ENCODE assay signal across 26 mouse cellular contexts in the genomic region with DNA sequence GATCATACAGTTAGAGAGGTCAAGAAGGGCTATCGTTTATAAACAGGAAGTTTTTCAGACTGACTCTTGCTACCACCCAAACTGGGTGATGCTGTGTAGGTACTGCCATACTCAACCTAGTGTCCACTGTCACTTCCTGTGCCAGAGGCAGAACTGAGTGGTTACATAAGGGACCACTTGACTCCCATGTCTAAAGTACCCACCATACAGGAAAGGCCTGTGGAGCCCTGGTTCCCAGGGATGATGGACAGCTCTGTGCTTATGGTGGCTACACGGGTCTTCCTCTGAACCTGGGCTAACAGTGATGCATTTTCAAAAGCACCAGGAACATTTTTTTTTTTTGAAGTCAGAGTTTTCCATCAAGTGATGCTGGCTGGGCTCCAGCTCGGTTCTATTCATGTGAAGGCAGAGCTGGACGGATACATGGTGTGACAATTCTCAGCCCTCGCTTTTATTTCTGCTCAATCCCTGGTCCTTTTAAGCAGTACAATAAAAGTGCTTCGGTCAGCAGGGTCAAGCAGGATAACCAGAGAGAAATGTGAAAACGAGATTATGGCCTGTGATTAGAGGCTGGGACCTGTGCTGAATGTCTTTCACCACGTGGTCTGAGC.
DNase-seq lines count a peak whose midpoint lies in the region; ATAC-seq lines count a peak whose summit lies in the region.
"Had no signal": no experiment of that assay in that cellular context is flagged by ENCODE, and none has a peak within 500 bp of the region (broad histone marks: within the 10 kb centered on the region; RNA-seq: fewer than 3 reads in every experiment).

No protein-coding gene starts in this region.

- WGBS in forebrain, embryonic 13.5 days, result 34% methylated on average over 8 of the region's 8 CpGs
- WGBS in forebrain, embryonic 16.5 days, result 35% methylated on average over 8 of the region's 8 CpGs
- WGBS in hindbrain, embryonic 13.5 days, result 59% methylated on average over 8 of the region's 8 CpGs
- WGBS in hindbrain, embryonic 16.5 days, result 55% methylated on average over 8 of the region's 8 CpGs
- 39% methylated on average over 8 of the region's 8 CpGs for WGBS in midbrain, embryonic 13.5 days
- WGBS in midbrain, embryonic 14.5 days, result 49% methylated on average over 8 of the region's 8 CpGs

- H3K4me2 ChIP-seq in forebrain, embryonic 13.5 days, result no peak overlapping the region
- H3K4me2 ChIP-seq in forebrain, embryonic 16.5 days (ENCODE audit: low read length), result no peak overlapping the region
- H3K4me2 ChIP-seq in hindbrain, embryonic 13.5 days, result no peak overlapping the region
- H3K4me2 ChIP-seq in hindbrain, embryonic 16.5 days (ENCODE audit: low read length), result no peak overlapping the region
- H3K4me2 ChIP-seq in midbrain, embryonic 13.5 days (replicated peaks), result no peak overlapping the region
- no peak overlapping the region for H3K4me2 ChIP-seq in midbrain, embryonic 14.5 days (ENCODE audit: low read length)
- H3K4me2 ChIP-seq: embryonic facial prominence, embryonic 12.5 days; embryonic facial prominence, embryonic 15.5 days; forebrain, embryonic 15.5 days; heart, embryonic 12.5 days; heart, embryonic 15.5 days; hindbrain, embryonic 15.5 days had no signal

- H3K27ac ChIP-seq in forebrain, embryonic 13.5 days, result no peak overlapping the region
- H3K27ac ChIP-seq in forebrain, embryonic 16.5 days (ENCODE audit: low read length), result no peak overlapping the region
- H3K27ac ChIP-seq in hindbrain, embryonic 13.5 days, result no peak overlapping the region
- no peak overlapping the region for H3K27ac ChIP-seq in hindbrain, embryonic 16.5 days (ENCODE audit: low read depth, low read length)
- no peak overlapping the region for H3K27ac ChIP-seq in midbrain, embryonic 13.5 days
- no peak overlapping the region for H3K27ac ChIP-seq in midbrain, embryonic 14.5 days (replicated peaks; ENCODE audit: low read depth, low read length)
- H3K27ac ChIP-seq: embryonic facial prominence, embryonic 12.5 days; embryonic facial prominence, embryonic 15.5 days; forebrain, embryonic 15.5 days; heart, embryonic 15.5 days; hindbrain, embryonic 10.5 days; hindbrain, embryonic 15.5 days had no signal

- no peak overlapping the region for H3K9ac ChIP-seq in forebrain, embryonic 13.5 days
- no peak overlapping the region for H3K9ac ChIP-seq in forebrain, embryonic 16.5 days (replicated peaks; ENCODE audit: low read depth, low read length)
- H3K9ac ChIP-seq in hindbrain, embryonic 13.5 days, result no peak overlapping the region
- H3K9ac ChIP-seq in hindbrain, embryonic 16.5 days (ENCODE audit: low read depth, low read length), result no peak overlapping the region
- H3K9ac ChIP-seq in midbrain, embryonic 13.5 days (replicated peaks), result no peak overlapping the region
- no peak overlapping the region for H3K9ac ChIP-seq in midbrain, embryonic 14.5 days (replicated peaks; ENCODE audit: low read length)
- H3K9ac ChIP-seq: embryonic facial prominence, embryonic 12.5 days; embryonic facial prominence, embryonic 15.5 days; forebrain, embryonic 15.5 days; heart, embryonic 12.5 days; heart, embryonic 15.5 days; hindbrain, embryonic 15.5 days had no signal

- ATAC-seq in forebrain, embryonic 13.5 days, result 0 out of 2 replicates have a peak, but pooled peaks have one; percentile 27
- ATAC-seq in forebrain, embryonic 16.5 days, result no peak
- ATAC-seq in hindbrain, embryonic 13.5 days (ENCODE audit: low FRiP score), result 0 out of 2 replicates have a peak, but pooled peaks have one; percentile 28
- no peak for ATAC-seq in hindbrain, embryonic 16.5 days
- 0 out of 2 replicates have a peak, but pooled peaks have one; percentile 48 for ATAC-seq in midbrain, embryonic 13.5 days
- ATAC-seq in midbrain, embryonic 14.5 days (ENCODE audit: low FRiP score, low TSS enrichment), result no peak
- ATAC-seq: activated CD4-positive, CD25-positive, alpha-beta regulatory T cell, adult 4 months; forebrain, embryonic 15.5 days; inflammation-experienced regulatory T-cells, adult 6 months; intestine, embryonic 16.5 days had no signal

- DNase-seq in midbrain, embryonic 14.5 days, result no peak
- DNase-seq in embryo, embryonic 11 days, result no peak
- DNase-seq: adrenal gland, adult 8-10 months; adrenal gland, postnatal 25 days; cerebellum, adult 18-20 months; cerebellum, adult 9-10 months; cerebellum, postnatal 14 days; gastrocnemius, postnatal 25 days; heart, adult 18-20 months; heart, postnatal 10 days; heart, postnatal 36 days had no signal

- no peaks in the 10 kb centered on the region for H3K36me3 ChIP-seq in forebrain, embryonic 13.5 days (ENCODE audit: poor library complexity, severe bottlenecking)
- no peaks in the 10 kb centered on the region for H3K36me3 ChIP-seq in forebrain, embryonic 16.5 days (ENCODE audit: control insufficient read depth, insufficient read depth)
- H3K36me3 ChIP-seq in hindbrain, embryonic 13.5 days, result no peaks in the 10 kb centered on the region
- no peaks in the 10 kb centered on the region for H3K36me3 ChIP-seq in hindbrain, embryonic 16.5 days (ENCODE audit: control insufficient read depth, insufficient read depth, low read length)
- H3K36me3 ChIP-seq in midbrain, embryonic 13.5 days, result no peaks in the 10 kb centered on the region
- no peaks in the 10 kb centered on the region for H3K36me3 ChIP-seq in midbrain, embryonic 14.5 days (ENCODE audit: control insufficient read depth, insufficient read depth, low read length)
- H3K36me3 ChIP-seq: embryonic facial prominence, embryonic 12.5 days; embryonic facial prominence, embryonic 15.5 days; forebrain, embryonic 15.5 days; heart, embryonic 12.5 days; heart, embryonic 15.5 days; hindbrain, embryonic 10.5 days; hindbrain, embryonic 15.5 days had no signal

- no peaks in the 10 kb centered on the region for H3K4me1 ChIP-seq in forebrain, embryonic 13.5 days
- H3K4me1 ChIP-seq in forebrain, embryonic 16.5 days (replicated peaks; ENCODE audit: control insufficient read depth, insufficient read depth, low read length), result no peaks in the 10 kb centered on the region
- H3K4me1 ChIP-seq in hindbrain, embryonic 13.5 days (replicated peaks), result 0 out of 2 replicates have a peak, but pooled peaks cover 8% of the 10 kb centered on the region
- H3K4me1 ChIP-seq in hindbrain, embryonic 16.5 days (ENCODE audit: control insufficient read depth, insufficient read depth, low read depth, low read length), result no peaks in the 10 kb centered on the region
- H3K4me1 ChIP-seq in midbrain, embryonic 13.5 days (replicated peaks), result peaks cover 7% of the 10 kb centered on the region; the same call in 1 of the 2 replicates
- no peaks in the 10 kb centered on the region for H3K4me1 ChIP-seq in midbrain, embryonic 14.5 days (ENCODE audit: control insufficient read depth, insufficient read depth, low read length)
- H3K4me1 ChIP-seq: embryonic facial prominence, embryonic 12.5 days; embryonic facial prominence, embryonic 15.5 days; forebrain, embryonic 15.5 days; heart, embryonic 15.5 days; hindbrain, embryonic 10.5 days; hindbrain, embryonic 15.5 days had no signal

- H3K4me3 ChIP-seq in forebrain, embryonic 13.5 days, result no peak overlapping the region
- H3K4me3 ChIP-seq in forebrain, embryonic 16.5 days (replicated peaks; ENCODE audit: low read length), result no peak overlapping the region
- no peak overlapping the region for H3K4me3 ChIP-seq in hindbrain, embryonic 13.5 days
- no peak overlapping the region for H3K4me3 ChIP-seq in hindbrain, embryonic 16.5 days (ENCODE audit: low read length)
- H3K4me3 ChIP-seq in midbrain, embryonic 13.5 days (replicated peaks), result no peak overlapping the region
- H3K4me3 ChIP-seq in midbrain, embryonic 14.5 days (replicated peaks; ENCODE audit: low read depth, low read length), result no peak overlapping the region
- H3K4me3 ChIP-seq: embryonic facial prominence, embryonic 12.5 days; embryonic facial prominence, embryonic 15.5 days; forebrain, embryonic 15.5 days; heart, embryonic 12.5 days; heart, embryonic 15.5 days; hindbrain, embryonic 10.5 days; hindbrain, embryonic 15.5 days had no signal

- no peaks in the 10 kb centered on the region for H3K27me3 ChIP-seq in forebrain, embryonic 13.5 days
- no peaks in the 10 kb centered on the region for H3K27me3 ChIP-seq in forebrain, embryonic 16.5 days (replicated peaks; ENCODE audit: control insufficient read depth, insufficient read depth, low read length)
- H3K27me3 ChIP-seq in hindbrain, embryonic 13.5 days, result no peaks in the 10 kb centered on the region
- H3K27me3 ChIP-seq in hindbrain, embryonic 16.5 days (replicated peaks; ENCODE audit: control insufficient read depth, insufficient read depth, low read length), result no peaks in the 10 kb centered on the region
- no peaks in the 10 kb centered on the region for H3K27me3 ChIP-seq in midbrain, embryonic 13.5 days
- no peaks in the 10 kb centered on the region for H3K27me3 ChIP-seq in midbrain, embryonic 14.5 days (ENCODE audit: control insufficient read depth, insufficient read depth, low read length)
- H3K27me3 ChIP-seq: embryonic facial prominence, embryonic 12.5 days; embryonic facial prominence, embryonic 15.5 days; forebrain, embryonic 15.5 days; heart, embryonic 12.5 days; heart, embryonic 15.5 days; hindbrain, embryonic 15.5 days had no signal

- H3K9me3 ChIP-seq in forebrain, embryonic 13.5 days (replicated peaks), result no peaks in the 10 kb centered on the region
- no peaks in the 10 kb centered on the region for H3K9me3 ChIP-seq in forebrain, embryonic 16.5 days (ENCODE audit: control insufficient read depth, low read length)
- no peaks in the 10 kb centered on the region for H3K9me3 ChIP-seq in hindbrain, embryonic 13.5 days
- H3K9me3 ChIP-seq in hindbrain, embryonic 16.5 days (ENCODE audit: control insufficient read depth, low read length), result no peaks in the 10 kb centered on the region
- no peaks in the 10 kb centered on the region for H3K9me3 ChIP-seq in midbrain, embryonic 13.5 days
- no peaks in the 10 kb centered on the region for H3K9me3 ChIP-seq in midbrain, embryonic 14.5 days (ENCODE audit: control insufficient read depth, low read length)
- H3K9me3 ChIP-seq: embryonic facial prominence, embryonic 12.5 days; embryonic facial prominence, embryonic 15.5 days; forebrain, embryonic 15.5 days; heart, embryonic 12.5 days; heart, embryonic 15.5 days; hindbrain, embryonic 10.5 days; hindbrain, embryonic 15.5 days had no signal

Comparison
In these comparisons a context has a peak if more than half of its experiments do, and no peak if none do; other contexts are left out.
1. ATAC-seq: peak in forebrain, embryonic 13.5 days (single experiment), hindbrain, embryonic 13.5 days (single experiment) and midbrain, embryonic 13.5 days (single experiment); none in forebrain, embryonic 16.5 days (single experiment), hindbrain, embryonic 16.5 days (single experiment) and midbrain, embryonic 14.5 days (single experiment).